Mouse (Mus musculus) lung, postnatal 0 days (tissue): ENCODE data around the gene Fbxw8.

Source experiments
- CTCF ChIP-seq: IDR thresholded peaks from 2 replicates; pipeline ENCODE4 v1.5.1; 2016; ENCODE audit warnings: antibody characterized with exemption, mild to moderate bottlenecking
- EP300 ChIP-seq: IDR thresholded peaks from 2 replicates; pipeline ENCODE4 v1.6.1; 2016; ENCODE audit warnings: antibody characterized with exemption, mild to moderate bottlenecking, control low read depth

DNA sequence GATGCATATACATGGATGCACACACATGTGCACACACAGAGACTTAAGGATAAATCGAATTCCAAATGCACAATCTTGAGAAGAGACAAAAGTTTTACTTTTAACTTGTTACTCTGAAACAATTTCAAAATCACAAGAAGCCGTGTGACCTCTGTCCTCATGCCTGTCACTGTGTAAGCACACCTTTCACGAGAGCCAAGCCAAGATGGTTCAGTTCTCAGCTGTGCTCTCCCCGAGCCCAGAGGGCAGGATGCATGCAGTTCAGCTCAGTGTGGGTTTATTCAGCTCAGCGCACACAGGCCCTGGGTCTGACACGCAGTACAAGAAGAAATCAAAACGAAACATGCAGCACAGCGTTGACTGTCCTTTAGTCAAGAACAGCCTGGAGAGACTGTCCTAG is 49.7 kb downstream of the Fbxw8 start:
- TF ChIP-seq CTCF (no peak), EP300 (no peak)
